Mouse (Mus musculus): ENCODE data around the gene Ice2. TPM values are rescaled to one million over a fixed set of nuclear protein-coding genes. Genes with fewer than 3 reads are reported as not detected.

Ice2 gene
- polyA plus RNA-seq, 1 experiment from 2014 or later: 14.5 TPM

DNA sequence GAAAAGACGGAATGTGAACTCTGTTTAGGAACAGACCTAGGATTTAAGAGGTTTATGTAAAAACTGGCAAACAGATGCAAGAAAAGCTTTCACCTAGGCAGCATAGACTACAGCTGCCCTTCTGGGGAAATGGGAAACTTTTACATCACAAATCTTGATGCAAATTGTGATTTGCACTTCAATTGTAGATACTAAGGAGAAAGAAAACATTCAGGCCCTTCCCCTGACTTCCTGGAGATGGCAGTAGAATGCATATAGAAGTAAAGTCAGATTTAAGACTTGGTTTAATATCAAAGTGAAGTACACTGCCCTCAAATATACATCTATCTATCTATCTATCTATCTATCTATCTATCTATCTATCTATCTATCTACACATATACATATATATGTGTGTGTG lies 21.8 kb downstream of the Ice2 start:
- H3K27me3 ChIP-seq: no peaks in the 10 kb centered on the region
- H3K4me3 ChIP-seq: no peak overlapping the region
- no peak overlapping the region for H3K4me2 ChIP-seq
- 96% methylated on average over 1 of the region's 1 CpGs for WGBS
- no peak overlapping the region for H3K27ac ChIP-seq
- H3K4me1 ChIP-seq: no peaks in the 10 kb centered on the region
- no peak for ATAC-seq (ENCODE audit: insufficient number of reproducible peaks, low FRiP score, low TSS enrichment, low read depth)
- no peak overlapping the region for H3K9ac ChIP-seq
- peaks cover 27% of the 10 kb centered on the region for H3K36me3 ChIP-seq
- H3K9me3 ChIP-seq: no peaks in the 10 kb centered on the region

DNA sequence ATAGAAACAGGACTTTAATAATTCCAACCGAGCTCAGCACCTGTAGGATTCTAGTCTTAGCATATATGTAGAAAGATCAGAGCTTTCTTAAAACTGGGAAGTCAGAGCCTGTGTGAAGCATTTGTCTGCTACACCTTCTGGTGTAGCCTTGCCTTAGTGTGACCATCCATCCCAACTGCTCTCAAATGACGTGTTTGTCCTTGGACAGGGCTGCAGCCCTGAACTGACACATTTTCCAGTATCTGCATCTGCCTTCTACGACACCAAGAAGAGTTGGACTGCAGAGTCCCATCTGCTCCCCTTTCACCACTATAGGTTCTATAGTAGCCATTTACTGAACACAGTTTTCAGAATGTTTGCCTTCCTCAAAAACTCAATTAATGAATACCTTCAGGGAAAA lies 32.8 kb downstream of the Ice2 start:
- ATAC-seq (ENCODE audit: insufficient number of reproducible peaks, low FRiP score, low TSS enrichment, low read depth): no peak
- Histone ChIP-seq H3K36me3 (peaks cover 24% of the 10 kb centered on the region), H3K4me3 (no peak overlapping the region), H3K9me3 (no peaks in the 10 kb centered on the region), H3K27ac (peak overlapping the region; percentile 75; the same call in 1 of the 2 replicates), H3K27me3 (no peaks in the 10 kb centered on the region), H3K9ac (no peak overlapping the region), H3K4me2 (no peak overlapping the region), H3K4me1 (peaks cover 10% of the 10 kb centered on the region)
- 84% methylated on average over 3 of the region's 3 CpGs for WGBS

DNA sequence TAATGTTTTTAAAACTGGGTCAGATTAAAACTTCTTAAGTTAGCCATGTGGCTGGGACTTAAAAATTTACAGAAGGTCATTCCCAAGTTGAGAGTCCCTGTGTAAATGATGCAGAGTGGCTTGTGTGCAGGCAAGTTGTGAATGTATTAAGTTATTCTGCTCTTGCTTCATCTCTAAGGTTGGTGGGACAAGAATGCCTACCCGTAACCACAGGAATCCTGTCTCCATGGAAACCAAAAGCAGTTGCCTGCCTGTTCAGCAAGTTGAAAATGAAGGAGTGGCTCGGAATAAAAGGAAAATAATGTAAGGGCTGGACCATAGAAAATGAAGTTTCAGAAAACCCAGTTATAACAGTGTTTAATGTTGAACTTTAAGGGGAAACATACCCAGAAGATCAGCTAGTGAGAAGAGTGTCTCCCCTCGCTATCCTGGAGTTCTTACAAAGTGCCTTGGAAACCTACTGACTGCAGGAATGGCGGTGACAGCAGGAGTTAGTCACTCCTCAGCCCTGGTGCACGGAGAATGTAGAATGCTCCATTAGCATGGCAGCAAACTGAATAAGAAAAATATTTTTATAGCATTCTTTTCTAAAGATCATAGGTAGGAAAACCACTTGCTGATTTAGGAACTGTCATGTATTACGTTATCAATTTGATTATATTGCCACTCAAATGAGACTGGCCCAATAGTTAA lies 34.3 kb downstream of the Ice2 start:
- H3K9ac ChIP-seq: no peak overlapping the region
- peak overlapping the region; percentile 75 for H3K27ac ChIP-seq
- H3K4me2 ChIP-seq: no peak overlapping the region
- no peak overlapping the region for H3K4me3 ChIP-seq
- ATAC-seq (ENCODE audit: insufficient number of reproducible peaks, low FRiP score, low TSS enrichment, low read depth): 0 out of 2 replicates have a peak, but pooled peaks have one; percentile 48
- peaks cover 10% of the 10 kb centered on the region for H3K4me1 ChIP-seq
- WGBS: 46% methylated on average over 6 of the region's 6 CpGs
- H3K27me3 ChIP-seq: no peaks in the 10 kb centered on the region
- peaks cover 16% of the 10 kb centered on the region for H3K36me3 ChIP-seq
- no peaks in the 10 kb centered on the region for H3K9me3 ChIP-seq

DNA sequence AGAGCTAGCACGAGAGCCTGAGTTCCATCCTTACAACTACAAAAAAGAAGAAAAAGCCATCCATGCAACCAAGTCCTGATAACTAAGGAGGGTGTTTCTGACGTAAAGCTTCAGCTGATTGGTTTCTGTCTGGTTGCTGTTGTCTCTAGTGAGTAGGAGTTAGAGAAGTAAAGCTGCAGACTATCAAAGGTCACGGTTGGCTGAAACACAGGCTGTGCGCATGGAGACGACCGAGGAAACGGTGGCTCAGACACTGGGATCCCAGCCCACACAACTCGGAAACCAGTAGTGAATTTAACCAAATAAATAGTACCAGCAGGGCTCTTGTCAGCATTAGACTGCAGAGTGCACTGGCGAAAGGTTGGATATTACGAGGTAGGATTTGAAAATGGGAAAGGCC lies 37.5 kb downstream of the Ice2 start:
- H3K4me3 ChIP-seq: no peak overlapping the region
- 76% methylated on average over 10 of the region's 10 CpGs for WGBS
- H3K27me3 ChIP-seq: no peaks in the 10 kb centered on the region
- H3K4me1 ChIP-seq: peaks cover 15% of the 10 kb centered on the region
- ATAC-seq (ENCODE audit: insufficient number of reproducible peaks, low FRiP score, low TSS enrichment, low read depth): no peak
- H3K4me2 ChIP-seq: no peak overlapping the region
- no peak overlapping the region for H3K9ac ChIP-seq
- H3K36me3 ChIP-seq: 0 out of 2 replicates have a peak, but pooled peaks cover 4% of the 10 kb centered on the region
- no peak overlapping the region for H3K27ac ChIP-seq
- H3K9me3 ChIP-seq: no peaks in the 10 kb centered on the region

DNA sequence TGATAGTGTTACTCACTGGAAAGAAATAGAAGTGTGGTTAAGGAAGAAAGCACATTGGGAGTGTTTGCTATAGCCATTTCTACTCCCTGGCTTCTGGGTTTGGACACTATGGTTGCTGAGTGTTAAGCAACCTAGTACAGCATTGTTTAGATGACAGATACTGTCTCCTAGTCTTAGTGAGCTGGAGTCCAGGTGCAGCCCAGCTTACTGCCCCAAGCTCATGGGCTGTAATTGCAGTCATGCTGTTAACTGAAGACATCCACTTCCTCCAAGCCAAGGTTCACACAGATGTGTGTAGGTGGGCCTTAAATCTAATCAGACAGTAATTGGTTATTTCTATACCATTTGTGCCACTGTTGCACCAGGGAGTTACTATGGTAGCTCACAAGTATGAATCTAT lies 38.0 kb downstream of the Ice2 start:
- peaks cover 15% of the 10 kb centered on the region for H3K4me1 ChIP-seq
- no peaks in the 10 kb centered on the region for H3K9me3 ChIP-seq
- H3K27me3 ChIP-seq: no peaks in the 10 kb centered on the region
- ATAC-seq (ENCODE audit: insufficient number of reproducible peaks, low FRiP score, low TSS enrichment, low read depth): no peak
- H3K36me3 ChIP-seq: 0 out of 2 replicates have a peak, but pooled peaks cover under 1% of the 10 kb centered on the region
- no peak overlapping the region for H3K4me3 ChIP-seq
- H3K9ac ChIP-seq: no peak overlapping the region
- no peak overlapping the region for H3K4me2 ChIP-seq
- H3K27ac ChIP-seq: no peak overlapping the region

DNA sequence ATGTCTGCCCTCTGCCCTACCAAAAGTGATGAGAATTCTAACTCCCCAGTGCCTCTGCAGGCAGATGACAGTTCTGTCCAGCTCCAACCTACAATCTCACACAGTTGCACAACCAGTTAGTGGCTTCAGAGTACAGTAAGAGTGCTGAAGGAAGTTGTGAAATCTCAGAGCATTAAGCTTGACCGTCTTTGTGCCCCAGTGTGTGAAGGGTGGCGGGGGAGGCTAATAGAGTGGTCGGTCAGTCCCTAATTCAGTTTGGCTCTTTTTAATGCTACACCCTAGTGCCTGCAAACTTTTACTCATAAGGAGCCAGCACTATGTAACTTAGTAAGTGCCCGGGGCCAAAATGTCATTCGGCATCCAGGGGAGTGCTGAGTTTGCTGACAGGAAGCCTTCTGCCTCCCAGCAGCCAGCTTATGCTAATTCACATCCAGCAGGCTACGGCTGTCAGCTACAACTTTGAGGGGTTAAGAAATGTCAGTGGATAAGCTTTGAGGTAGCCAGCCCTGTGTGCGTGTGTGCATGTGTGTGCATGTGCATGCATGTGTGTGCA lies 42.2 kb downstream of the Ice2 start:
- peak overlapping the region; percentile 38; the same call in 1 of the 2 replicates for H3K27ac ChIP-seq
- 0 out of 2 replicates have a peak, but pooled peaks have one; percentile 35 for ATAC-seq (ENCODE audit: insufficient number of reproducible peaks, low FRiP score, low TSS enrichment, low read depth)

DNA sequence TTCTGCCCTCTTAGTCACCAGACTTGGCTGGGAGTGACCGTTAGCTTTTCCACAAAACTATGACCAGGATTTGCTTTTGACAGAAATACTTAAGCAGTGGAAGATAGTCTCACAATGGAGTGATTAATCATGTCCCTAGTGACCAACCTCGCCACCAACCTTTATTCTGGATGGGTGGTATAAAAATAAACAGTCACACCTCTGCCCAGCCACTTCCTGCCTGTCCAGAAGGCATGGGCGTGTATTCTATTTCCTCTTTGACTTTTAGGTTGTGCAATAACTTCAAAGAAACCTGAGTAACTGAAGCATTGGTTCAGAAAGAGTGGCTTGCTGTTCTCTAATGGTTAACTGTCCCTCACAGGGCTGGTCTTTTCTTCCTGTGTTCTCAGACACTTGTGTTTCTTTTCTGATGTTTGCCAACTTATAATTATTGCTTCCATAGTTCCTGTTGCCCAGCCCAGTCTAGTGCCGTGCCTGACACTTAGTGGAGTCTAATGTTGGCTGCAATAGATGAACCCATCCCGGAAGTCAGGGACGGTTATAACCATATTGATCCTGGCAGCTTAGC lies 44.8 kb downstream of the Ice2 start:
- Histone ChIP-seq H3K27ac (no peak overlapping the region), H3K4me3 (no peak overlapping the region)

More for the DNA sequence above, 42.2 kb downstream of the Ice2 start:
- peaks cover 13% of the 10 kb centered on the region; the same call in 1 of the 2 replicates for H3K4me1 ChIP-seq
- no peak overlapping the region for H3K4me3 ChIP-seq
- WGBS: 25% methylated on average over 7 of the region's 7 CpGs
- no peaks in the 10 kb centered on the region for H3K36me3 ChIP-seq
- no peak overlapping the region for H3K9ac ChIP-seq
- H3K4me2 ChIP-seq: no peak overlapping the region
- no peaks in the 10 kb centered on the region for H3K27me3 ChIP-seq
- no peaks in the 10 kb centered on the region for H3K9me3 ChIP-seq

DNA sequence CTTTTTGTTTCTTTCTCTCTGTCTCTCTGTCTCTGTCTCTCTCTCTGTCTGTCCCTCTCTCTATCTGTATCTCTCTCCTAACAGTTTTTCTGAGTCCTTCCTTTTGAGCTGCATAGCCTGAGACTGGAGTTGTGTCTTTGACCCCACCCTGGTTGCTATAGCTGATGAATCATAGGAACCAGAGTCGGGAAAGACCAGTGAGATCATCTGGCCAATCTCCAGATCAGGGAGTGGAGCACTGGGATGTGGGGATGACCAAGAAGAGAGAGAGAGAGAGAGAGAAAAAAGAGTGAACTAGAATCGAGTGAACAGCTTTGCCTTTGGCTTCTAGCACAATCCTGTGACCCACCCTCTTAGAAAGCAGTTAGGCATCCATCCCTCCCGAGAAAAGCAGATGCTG lies 45.5 kb downstream of the Ice2 start:
- Histone ChIP-seq H3K9me3 (no peaks in the 10 kb centered on the region), H3K4me2 (no peak overlapping the region), H3K27me3 (no peaks in the 10 kb centered on the region), H3K4me1 (peaks cover 13% of the 10 kb centered on the region; the same call in 1 of the 2 replicates), H3K9ac (no peak overlapping the region), H3K27ac (no peak overlapping the region), H3K36me3 (no peaks in the 10 kb centered on the region), H3K4me3 (no peak overlapping the region)
- ATAC-seq (ENCODE audit: insufficient number of reproducible peaks, low FRiP score, low TSS enrichment, low read depth): no peak
- 30% methylated on average over 3 of the region's 3 CpGs for WGBS

More for the DNA sequence above, 44.8 kb downstream of the Ice2 start:
- Histone ChIP-seq H3K4me2 (no peak overlapping the region), H3K9ac (no peak overlapping the region), H3K4me1 (peaks cover 13% of the 10 kb centered on the region; the same call in 1 of the 2 replicates), H3K27me3 (no peaks in the 10 kb centered on the region), H3K9me3 (no peaks in the 10 kb centered on the region), H3K36me3 (no peaks in the 10 kb centered on the region)
- ATAC-seq (ENCODE audit: insufficient number of reproducible peaks, low FRiP score, low TSS enrichment, low read depth): no peak
- 53% methylated on average over 6 of the region's 6 CpGs for WGBS

DNA sequence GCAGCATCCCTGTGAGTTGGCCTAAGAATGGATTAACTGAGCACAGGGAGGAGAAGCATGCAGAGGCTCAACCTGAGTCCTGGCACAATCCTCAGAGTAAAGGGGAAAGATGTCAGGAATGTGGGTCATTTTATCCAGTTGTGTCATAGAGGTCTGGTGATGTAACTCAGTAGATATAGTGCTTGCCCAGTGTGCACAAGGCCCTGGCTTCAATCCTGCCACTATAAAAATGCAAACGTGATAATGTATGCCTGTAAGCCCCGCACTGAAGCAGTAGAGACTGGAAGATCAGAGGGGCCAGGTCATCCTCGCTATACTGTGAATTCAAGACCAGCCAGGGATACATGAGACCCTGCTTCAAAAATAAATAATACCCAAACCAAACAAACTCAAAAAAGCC lies 51.1 kb downstream of the Ice2 start:
- 60% methylated on average over 3 of the region's 3 CpGs for WGBS
- H3K4me3 ChIP-seq: no peak overlapping the region
- H3K4me1 ChIP-seq: peaks cover 17% of the 10 kb centered on the region
- no peak overlapping the region for H3K4me2 ChIP-seq
- ATAC-seq (ENCODE audit: insufficient number of reproducible peaks, low FRiP score, low TSS enrichment, low read depth): no peak
- no peak overlapping the region for H3K27ac ChIP-seq
- H3K27me3 ChIP-seq: no peaks in the 10 kb centered on the region
- H3K9me3 ChIP-seq: no peaks in the 10 kb centered on the region
- H3K9ac ChIP-seq: no peak overlapping the region
- no peaks in the 10 kb centered on the region for H3K36me3 ChIP-seq

DNA sequence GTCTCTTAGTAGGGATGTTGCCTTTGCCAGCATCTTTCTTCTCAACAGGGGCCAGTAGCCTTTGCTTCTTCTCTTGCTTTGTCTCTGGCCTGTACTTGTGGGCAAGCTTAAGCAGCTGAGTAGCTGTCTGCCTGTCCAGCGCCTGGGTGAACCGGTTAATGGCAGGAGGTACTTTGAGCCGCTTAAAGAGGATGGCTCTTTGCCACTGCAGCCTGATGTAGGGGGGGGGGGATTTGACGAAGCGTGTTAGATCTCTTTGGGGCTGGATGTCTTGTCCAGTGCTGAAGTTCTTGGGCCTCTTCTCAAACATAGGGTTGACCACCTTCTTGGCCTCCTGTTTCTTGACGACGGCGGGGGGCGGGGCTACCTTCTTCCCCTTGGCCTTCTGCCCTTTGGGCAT lies 52.9 kb downstream of the Ice2 start:
- no peak overlapping the region for H3K4me3 ChIP-seq
- H3K4me2 ChIP-seq: no peak overlapping the region
- H3K27ac ChIP-seq: no peak overlapping the region
- H3K9ac ChIP-seq: no peak overlapping the region
- H3K27me3 ChIP-seq: no peaks in the 10 kb centered on the region
- H3K4me1 ChIP-seq: peaks cover 24% of the 10 kb centered on the region
- no peak for ATAC-seq (ENCODE audit: insufficient number of reproducible peaks, low FRiP score, low TSS enrichment, low read depth)
- H3K9me3 ChIP-seq: no peaks in the 10 kb centered on the region
- no peaks in the 10 kb centered on the region for H3K36me3 ChIP-seq
- 72% methylated on average over 9 of the region's 9 CpGs for WGBS

DNA sequence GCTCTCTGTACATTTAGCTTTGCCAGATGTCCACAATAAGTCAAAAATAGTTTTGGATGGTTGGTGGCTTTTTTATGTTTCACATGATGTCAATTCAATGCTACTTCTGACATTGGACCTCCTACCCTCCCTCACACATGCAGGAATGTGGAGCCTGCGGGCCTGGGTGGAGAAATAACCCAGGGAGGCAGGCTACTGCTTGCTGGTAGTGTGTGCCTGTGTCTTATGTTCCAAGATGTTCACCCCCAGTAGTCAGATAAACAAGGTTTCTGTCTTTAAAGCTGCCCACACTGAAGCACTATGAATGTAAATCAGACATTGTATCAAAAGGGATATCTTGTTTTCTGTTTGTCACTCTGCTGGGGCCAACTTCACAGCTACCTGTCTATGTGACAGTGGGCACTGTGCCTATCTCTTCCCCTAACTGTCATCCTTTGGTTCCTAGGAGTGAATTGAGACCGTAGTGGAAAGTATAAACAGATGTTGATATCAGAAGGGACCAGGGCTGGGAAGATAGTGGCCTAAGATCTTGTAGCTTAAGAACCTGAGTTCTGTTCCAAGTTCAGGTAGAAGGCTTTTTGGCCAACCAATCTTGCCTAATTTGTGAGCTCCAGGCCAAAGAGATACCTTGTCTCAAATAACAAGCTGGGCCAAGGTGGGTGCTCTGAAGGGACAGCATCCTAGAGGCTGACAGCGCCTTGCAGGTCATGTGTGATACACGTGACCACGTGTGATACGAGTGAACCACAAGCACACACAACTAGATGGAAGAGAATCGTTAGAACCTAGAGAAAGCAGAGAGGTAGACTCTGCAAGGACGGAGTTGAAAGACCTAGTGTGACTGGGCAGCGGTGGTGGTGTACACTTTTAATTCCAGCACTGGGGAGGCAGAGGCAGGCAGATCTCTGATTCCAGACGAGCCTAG lies 54.4 kb downstream of the Ice2 start:
- H3K4me1 ChIP-seq: peaks cover 39% of the 10 kb centered on the region
- no peak overlapping the region for H3K4me3 ChIP-seq
- no peak overlapping the region for H3K4me2 ChIP-seq
- no peak for ATAC-seq (ENCODE audit: insufficient number of reproducible peaks, low FRiP score, low TSS enrichment, low read depth)
- H3K27me3 ChIP-seq: no peaks in the 10 kb centered on the region
- peak overlapping the region; percentile 99 for H3K27ac ChIP-seq
- WGBS: 85% methylated on average over 10 of the region's 10 CpGs
- H3K9ac ChIP-seq: no peak overlapping the region
- H3K9me3 ChIP-seq: no peaks in the 10 kb centered on the region
- no peaks in the 10 kb centered on the region for H3K36me3 ChIP-seq

Data from limb, embryonic 15.5 days (tissue).